ENCODE assay signal across 8 mouse cellular contexts in the genomic region with DNA sequence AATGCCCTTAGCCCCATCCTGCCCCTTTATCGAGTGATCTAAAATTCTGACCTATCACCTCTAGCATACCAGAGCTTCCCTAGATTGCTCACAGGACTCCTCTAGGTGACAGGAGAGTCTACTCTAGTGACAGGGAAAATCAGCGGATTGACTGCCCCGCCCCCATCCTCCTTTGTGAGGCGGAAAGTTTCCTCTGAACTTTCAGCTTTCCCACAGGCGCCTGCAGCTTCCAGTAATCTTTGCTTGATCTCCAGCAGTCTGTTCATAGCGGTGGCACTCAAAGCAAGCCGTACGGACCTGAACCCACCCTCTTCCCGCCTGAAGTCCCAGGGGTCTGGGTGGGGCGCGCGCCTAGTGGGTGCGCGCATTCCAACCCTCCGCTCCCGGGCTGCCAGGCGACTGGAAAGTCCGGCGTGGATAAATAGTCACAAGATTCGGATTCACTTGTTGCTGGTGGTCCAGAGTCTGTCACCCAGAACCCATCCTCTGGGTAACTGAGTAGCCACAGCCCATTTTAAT. TPM values are rescaled to one million over a fixed set of nuclear protein-coding genes. Genes with fewer than 3 reads are reported as not detected.
DNase-seq lines count a peak whose midpoint lies in the region.

No protein-coding gene starts in this region.

- H3K27me3 ChIP-seq in forebrain, embryonic 10.5 days (ENCODE audit: poor library complexity, severe bottlenecking), result no peaks in the 10 kb centered on the region

- H3K4me3 ChIP-seq in forebrain, embryonic 10.5 days, result peak overlapping the region; percentile 64

- peak overlapping the region; percentile 91 for H3K27ac ChIP-seq in forebrain, embryonic 10.5 days

- no peaks in the 10 kb centered on the region for H3K9me3 ChIP-seq in forebrain, embryonic 10.5 days

- WGBS in forebrain, embryonic 10.5 days, result under 1% methylated on average over 20 of the region's 20 CpGs

- H3K4me1 ChIP-seq in forebrain, embryonic 10.5 days, result peaks cover 37% of the 10 kb centered on the region

- intact Hi-C loops in heart, postnatal 10 days (cut with DNase I), result loop anchor here (2.0 kb wide), 1 partner anchor 18 kb away; a partner anchor contains a TSS

- peaks cover 28% of the 10 kb centered on the region for H3K36me3 ChIP-seq in forebrain, embryonic 10.5 days (replicated peaks)

- DNase-seq in 3T3-L1 (ENCODE audit: low read depth, low spot score), result peak; percentile 85
- peak; percentile 93 for DNase-seq in R1 (ENCODE audit: low read depth, low spot score)
- DNase-seq in forebrain, embryonic 10.5 days (ENCODE audit: extremely low spot score, low spot score), result peak; percentile 84
- peak; percentile 93 to 94 for DNase-seq in heart, postnatal 10 days
- peak; percentile 87 to 91 for DNase-seq in kidney, postnatal 25 days
- DNase-seq in mesoderm, embryonic 11.5 days (ENCODE audit: low read depth, low spot score), result peak; percentile 91
- DNase-seq in testis, postnatal 14 days (ENCODE audit: low spot score), result peak; percentile 78
- no peak for DNase-seq in frontal cortex, postnatal 25 days (ENCODE audit: low spot score in 2 of 2)

RNA-seq across cellular contexts. Expression of a gene that starts 0.8 kb away (rescaled TPM):
- 34.8 and 40.8 TPM in 2 replicates for polyA plus RNA-seq in forebrain, embryonic 10.5 days (2016; fragmentation: Nextera tagmentation; extraction: Ambion mirVana)
- total RNA-seq in heart, postnatal 10 days (2021), result 100 to 1,000 TPM; 284 to 331 TPM

RNA-seq across cellular contexts. Expression of a gene that starts 11.7 kb away (rescaled TPM):
- 76.1 and 79.9 TPM in 2 replicates for polyA plus RNA-seq in forebrain, embryonic 10.5 days (2016; fragmentation: Nextera tagmentation; extraction: Ambion mirVana)
- 100 to 1,000 TPM in 1 of 2 experiments, 10 to 100 TPM in 1; 98.4 to 103 TPM for total RNA-seq in heart, postnatal 10 days (2021)

RNA-seq across cellular contexts. Expression of a gene that starts 17.3 kb away (rescaled TPM):
- 33.1 and 40.3 TPM in 2 replicates for polyA plus RNA-seq in forebrain, embryonic 10.5 days (2016; fragmentation: Nextera tagmentation; extraction: Ambion mirVana)
- total RNA-seq in heart, postnatal 10 days (2021), result 10 to 100 TPM; 29.2 to 33.4 TPM

RNA-seq across cellular contexts. Expression of a gene that starts 18.4 kb away (rescaled TPM):
- 53.6 and 54.1 TPM in 2 replicates for polyA plus RNA-seq in forebrain, embryonic 10.5 days (2016; fragmentation: Nextera tagmentation; extraction: Ambion mirVana)
- total RNA-seq in heart, postnatal 10 days (2021), result 10 to 100 TPM; 27.7 to 31.3 TPM

RNA-seq across cellular contexts. Expression of a gene that starts 28.8 kb away (rescaled TPM):
- 113 and 117 TPM in 2 replicates for polyA plus RNA-seq in forebrain, embryonic 10.5 days (2016; fragmentation: Nextera tagmentation; extraction: Ambion mirVana)
- total RNA-seq in heart, postnatal 10 days (2021), result 10 to 100 TPM; 84.4 to 86.3 TPM

Comparison
In these comparisons a context has a peak if more than half of its experiments do, and no peak if none do; other contexts are left out.
1. DNase-seq: peak in 3T3-L1 (single experiment), R1 (single experiment), forebrain, embryonic 10.5 days (single experiment), heart, postnatal 10 days (2 of 2), kidney, postnatal 25 days (2 of 2), mesoderm, embryonic 11.5 days (single experiment) and testis, postnatal 14 days (single experiment); none in frontal cortex, postnatal 25 days (0 of 2).